Mouse (Mus musculus): ENCODE data around the gene Fyn. TPM values are rescaled to one million over a fixed set of nuclear protein-coding genes. Genes with fewer than 3 reads are reported as not detected.

Gene Fyn
- total and polyA plus RNA-seq, 3 experiments: 14.9 to 42.4 (median 19.9) TPM

GRCm38 (mm10) chr10:39469341-39469740, 100.7 kb downstream of the Fyn start:
- no peaks in the 10 kb centered on the region for H3K27me3 ChIP-seq (replicated peaks)
- H3K9ac ChIP-seq (ENCODE audit: insufficient read depth, low read depth): no peak overlapping the region
- dilution Hi-C loops (cut with MboI; ENCODE audit: extremely low pct_ligation_motif_present, extremely low pct_unique_long_range_greater_than_20kb, low sequenced_read_pairs) (no loop called here), in situ Hi-C loops (cut with MboI; ENCODE audit: low pct_ligation_motif_present, low pct_unique_long_range_greater_than_20kb, low sequenced_read_pairs) (no loop called here)
- peaks cover 2 to 29% of the 10 kb centered on the region in 2 experiments; a peak in 2 of 4 replicates for H3K4me1 ChIP-seq (ENCODE audit: control insufficient read depth in 1 of 2, insufficient read depth in 2 of 2)
- no peak for DNase-seq (ENCODE audit: extremely low read depth)
- peaks cover 0 to 59% of the 10 kb centered on the region in 2 experiments for H3K36me3 ChIP-seq (replicated peaks in 1 of 2; ENCODE audit: control insufficient read depth in 1 of 2, insufficient read depth in 1 of 2, low read length in 1 of 2)
- no peak overlapping the region for H3K4me3 ChIP-seq (replicated peaks in 1 of 3; ENCODE audit: low read depth in 2 of 3, low read length in 2 of 3, poor library complexity in 1 of 3)
- H3K4me2 ChIP-seq (ENCODE audit: insufficient read depth, low read depth, poor library complexity, severe bottlenecking): no peak overlapping the region
- no peak for TF ChIP-seq SMC3 (IDR thresholded peaks at IDR 0.05; ENCODE audit: low read depth, low read length)
- no peaks in the 10 kb centered on the region for H3K9me3 ChIP-seq (replicated peaks; ENCODE audit: low read length)
- H3K27ac ChIP-seq (ENCODE audit: insufficient read depth, low read depth): no peak overlapping the region
- H3K79me2 ChIP-seq (replicated peaks; ENCODE audit: control insufficient read depth, extremely low read depth, insufficient read depth, poor library complexity, severe bottlenecking): no peaks in the 10 kb centered on the region

GRCm38 (mm10) chr10:39470321-39470720, 101.7 kb downstream of the Fyn start:
- DNase-seq (ENCODE audit: extremely low read depth): no peak
- peaks cover 2 to 29% of the 10 kb centered on the region in 2 experiments; a peak in 2 of 4 replicates for H3K4me1 ChIP-seq (ENCODE audit: control insufficient read depth in 1 of 2, insufficient read depth in 2 of 2)
- dilution Hi-C loops (cut with MboI; ENCODE audit: extremely low pct_ligation_motif_present, extremely low pct_unique_long_range_greater_than_20kb, low sequenced_read_pairs) (no loop called here), in situ Hi-C loops (cut with MboI; ENCODE audit: low pct_ligation_motif_present, low pct_unique_long_range_greater_than_20kb, low sequenced_read_pairs) (no loop called here)
- TF ChIP-seq MEF2A (IDR thresholded peaks at IDR 0.05; ENCODE audit: borderline replicate concordance, low read depth, low read length) (no peak), RCOR1 (conservative IDR thresholded peaks at IDR 0.05; ENCODE audit: low read depth, low read length) (no peak), TBP (conservative IDR thresholded peaks at IDR 0.05; ENCODE audit: low read depth, low read length) (no peak), EP300 (IDR thresholded peaks at IDR 0.05; ENCODE audit: low read length) (no peak), ZKSCAN1 (IDR thresholded peaks at IDR 0.05; ENCODE audit: borderline replicate concordance, low read depth, low read length) (no peak)
- peaks cover 0 to 56% of the 10 kb centered on the region in 2 experiments for H3K36me3 ChIP-seq (replicated peaks in 1 of 2; ENCODE audit: control insufficient read depth in 1 of 2, insufficient read depth in 1 of 2, low read length in 1 of 2)
- H3K79me2 ChIP-seq (replicated peaks; ENCODE audit: control insufficient read depth, extremely low read depth, insufficient read depth, poor library complexity, severe bottlenecking): no peaks in the 10 kb centered on the region
- no peaks in the 10 kb centered on the region for H3K9me3 ChIP-seq (replicated peaks; ENCODE audit: low read length)
- no peaks in the 10 kb centered on the region for H3K27me3 ChIP-seq (replicated peaks)
- H3K4me3 ChIP-seq (replicated peaks in 1 of 3; ENCODE audit: low read depth in 2 of 3, low read length in 2 of 3, poor library complexity in 1 of 3): no peak overlapping the region
- no peak overlapping the region for H3K27ac ChIP-seq (ENCODE audit: insufficient read depth, low read depth)
- H3K4me2 ChIP-seq (ENCODE audit: insufficient read depth, low read depth, poor library complexity, severe bottlenecking): no peak overlapping the region
- H3K9ac ChIP-seq (ENCODE audit: insufficient read depth, low read depth): no peak overlapping the region

- peaks cover 0 to 49% of the 10 kb centered on the region in 2 experiments for H3K36me3 ChIP-seq (replicated peaks in 1 of 2; ENCODE audit: control insufficient read depth in 1 of 2, insufficient read depth in 1 of 2, low read length in 1 of 2)
- dilution Hi-C loops (cut with MboI; ENCODE audit: extremely low pct_ligation_motif_present, extremely low pct_unique_long_range_greater_than_20kb, low sequenced_read_pairs): no loop called here
Measured at GRCm38 (mm10) chr10:39471040-39471713, 102.5 kb downstream of the Fyn start.

More at GRCm38 (mm10) chr10:39471040-39471713, 102.5 kb downstream of the Fyn start:
- no peak overlapping the region for H3K9ac ChIP-seq (ENCODE audit: insufficient read depth, low read depth)
- H3K4me2 ChIP-seq (ENCODE audit: insufficient read depth, low read depth, poor library complexity, severe bottlenecking): no peak overlapping the region
- no peaks in the 10 kb centered on the region for H3K9me3 ChIP-seq (replicated peaks; ENCODE audit: low read length)
- H3K79me2 ChIP-seq (replicated peaks; ENCODE audit: control insufficient read depth, extremely low read depth, insufficient read depth, poor library complexity, severe bottlenecking): no peaks in the 10 kb centered on the region
- TF ChIP-seq MAFK (IDR thresholded peaks at IDR 0.05; ENCODE audit: insufficient replicate concordance, low read length) (no peak), ELF1 (IDR thresholded peaks at IDR 0.05; ENCODE audit: low read depth, low read length) (no peak), CHD2 (IDR thresholded peaks at IDR 0.05; ENCODE audit: low read length) (no peak), ZNF384 (IDR thresholded peaks at IDR 0.05; ENCODE audit: low read depth, low read length) (no peak), TBP (conservative IDR thresholded peaks at IDR 0.05; ENCODE audit: low read depth, low read length) (no peak), MAZ (IDR thresholded peaks at IDR 0.05; ENCODE audit: low read depth, low read length) (no peak), IRF4 (IDR thresholded peaks at IDR 0.05; ENCODE audit: low read depth, low read length) (no peak), JUND (conservative IDR thresholded peaks at IDR 0.05; ENCODE audit: low read depth, low read length) (no peak), E2F4 (IDR thresholded peaks at IDR 0.05; ENCODE audit: insufficient replicate concordance, low read depth, low read length) (no peak), EP300 (IDR thresholded peaks at IDR 0.05; ENCODE audit: low read length) (no peak), TCF12 (IDR thresholded peaks at IDR 0.05; ENCODE audit: low read depth, low read length) (no peak), ZMIZ1 (IDR thresholded peaks at IDR 0.05; ENCODE audit: low read depth, low read length) (no peak), MAX (IDR thresholded peaks at IDR 0.05; ENCODE audit: low read length) (no peak), KAT2A (IDR thresholded peaks at IDR 0.05; ENCODE audit: insufficient replicate concordance, low read length) (no peak), NRF1 (IDR thresholded peaks at IDR 0.05; ENCODE audit: low read depth, low read length) (no peak), ETS1 (conservative IDR thresholded peaks at IDR 0.05; ENCODE audit: low read depth, low read length) (no peak)
- H3K27ac ChIP-seq (ENCODE audit: insufficient read depth, low read depth): no peak overlapping the region
- peaks cover 2 to 29% of the 10 kb centered on the region in 2 experiments; a peak in 2 of 4 replicates for H3K4me1 ChIP-seq (ENCODE audit: control insufficient read depth in 1 of 2, insufficient read depth in 2 of 2)
- no peaks in the 10 kb centered on the region for H3K27me3 ChIP-seq (replicated peaks)
- no peak for DNase-seq (ENCODE audit: extremely low read depth)
- H3K4me3 ChIP-seq (replicated peaks in 1 of 3; ENCODE audit: low read depth in 2 of 3, low read length in 2 of 3, poor library complexity in 1 of 3): no peak overlapping the region
- in situ Hi-C loops (cut with MboI; ENCODE audit: low pct_ligation_motif_present, low pct_unique_long_range_greater_than_20kb, low sequenced_read_pairs): no loop called here
